Mouse (Mus musculus) ovary, postnatal 14 days (tissue): ENCODE measurements at regions not wholly inside any gene's neighbourhood (a gene's known extent, or its start where the extent isn't known, plus 50 kb on each side); places are given as distances from the start of the nearest gene placed in this dataset.

Experiments
- DNase-seq: peaks from one replicate; pipeline ENCODE4 v3.0.0; 2022; ENCODE audit warnings: low spot score

- no peak for DNase-seq
Measured at GRCm38 (mm10) chr15:52783940-52784339, 1100.8 kb upstream of the Gm7489 start.

GRCm38 (mm10) chr15:52785196-52785595, 1099.5 kb upstream of the Gm7489 start:
- DNase-seq = no peak

DNA sequence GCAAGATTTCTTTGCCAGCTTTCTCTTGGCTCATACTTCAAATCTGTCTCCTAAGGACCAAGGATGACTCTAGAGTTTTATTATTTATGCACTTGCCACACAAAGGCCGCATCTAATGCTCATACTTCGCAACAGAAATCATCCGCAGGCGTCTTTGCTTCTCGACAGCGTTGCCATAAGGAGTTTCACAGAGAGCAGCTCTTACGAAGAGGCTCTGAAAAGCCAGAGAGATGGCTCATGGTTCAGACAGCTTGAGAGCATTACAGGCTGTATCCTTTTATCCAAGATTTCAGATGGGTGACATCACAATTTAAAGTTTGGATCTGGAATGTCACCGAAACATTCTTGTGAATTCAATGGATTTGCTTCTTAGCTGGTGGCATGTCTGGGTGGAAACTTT, 1098.7 kb upstream of the Gm7489 start:
- DNase-seq = no peak

- DNase-seq = no peak
Measured at GRCm38 (mm10) chr15:52805479-52806199, 1079.1 kb upstream of the Gm7489 start.

- no peak for DNase-seq
Measured at GRCm38 (mm10) chr15:52808622-52809021, 1076.1 kb upstream of the Gm7489 start.

- DNase-seq = no peak
Measured at GRCm38 (mm10) chr15:52820796-52821195, 1063.9 kb upstream of the Gm7489 start.

DNA sequence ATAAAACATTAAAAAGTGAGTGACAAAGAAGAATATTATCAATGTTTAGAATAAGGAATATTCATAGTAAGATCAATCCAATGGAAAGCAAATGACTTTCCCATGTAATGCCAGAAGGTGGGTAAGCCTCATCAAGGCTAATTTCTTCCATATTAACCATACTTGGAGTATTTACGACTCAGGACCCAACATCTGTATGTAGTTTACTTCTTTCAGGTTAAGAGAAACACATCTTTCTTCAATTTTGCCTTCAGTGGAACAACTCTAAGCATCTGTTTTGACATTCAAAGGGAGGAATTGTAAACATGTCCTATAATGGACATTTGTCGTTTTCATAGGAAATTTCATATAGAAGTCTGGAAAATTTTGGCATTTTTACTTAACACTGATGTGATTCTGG, 1047.8 kb upstream of the Gm7489 start:
- DNase-seq = no peak

DNA sequence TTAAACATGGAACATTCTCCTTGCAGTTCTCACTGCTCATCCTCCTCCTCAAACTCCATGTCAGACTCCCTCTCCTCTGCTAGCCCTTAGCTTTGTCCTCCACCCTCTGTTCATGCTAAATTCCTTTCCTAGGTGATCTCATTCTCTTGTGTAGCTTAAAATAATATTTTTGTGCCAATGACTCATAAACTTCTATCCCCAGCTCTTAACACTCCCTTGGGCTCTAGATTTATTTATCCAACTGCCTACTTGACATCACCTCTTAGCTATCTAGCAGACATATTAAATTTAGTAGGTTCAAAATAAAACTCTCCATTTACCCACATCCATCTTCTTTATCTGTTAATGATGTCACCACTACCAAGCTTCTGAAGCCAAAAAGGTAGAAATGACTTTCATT, 1036.6 kb upstream of the Gm7489 start:
- no peak for DNase-seq

GRCm38 (mm10) chr15:52858682-52859081, 1026.0 kb upstream of the Gm7489 start:
- no peak for DNase-seq

GRCm38 (mm10) chr15:52863494-52863893, 1021.2 kb upstream of the Gm7489 start:
- DNase-seq = no peak

- no peak for DNase-seq
Measured at GRCm38 (mm10) chr15:52892244-52892950, 992.3 kb upstream of the Gm7489 start.

DNA sequence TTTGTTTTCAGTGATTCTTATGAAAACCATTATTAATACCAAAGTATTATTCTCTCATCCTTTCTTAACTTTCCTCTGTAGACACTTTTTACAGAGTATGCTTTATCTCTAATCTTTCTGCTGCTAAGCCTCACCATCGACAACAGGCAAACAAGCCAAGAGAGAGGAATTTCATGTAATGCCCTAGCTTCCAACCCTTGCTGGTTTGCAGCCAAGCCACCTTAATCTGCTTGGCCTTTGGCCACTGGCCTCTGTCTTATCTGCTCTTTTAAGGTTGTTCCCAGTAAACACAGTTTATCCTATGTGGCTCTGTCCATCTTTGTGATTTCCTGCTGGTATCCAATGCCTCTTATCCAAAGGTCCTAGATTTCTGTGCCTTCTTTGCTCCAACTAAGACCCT, 986.6 kb upstream of the Gm7489 start:
- no peak for DNase-seq

DNA sequence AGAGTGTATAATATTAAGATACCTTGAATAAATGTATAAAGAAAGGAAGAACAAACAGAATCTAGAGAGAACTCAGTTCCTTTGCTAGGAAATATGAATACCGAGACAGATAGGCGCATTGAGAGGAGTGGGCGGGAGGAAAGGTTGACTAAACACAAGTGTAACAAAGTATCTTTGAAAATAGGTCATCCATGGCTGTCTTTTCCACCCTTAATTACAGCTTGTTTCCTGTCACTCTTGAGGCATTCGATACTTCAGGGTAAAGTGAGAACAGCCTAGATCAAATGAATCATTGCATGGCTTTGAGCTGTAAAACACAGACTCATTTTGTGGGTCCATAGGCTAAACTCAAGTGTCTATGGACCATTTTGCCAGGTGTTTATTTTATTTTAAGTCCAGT, 985.3 kb upstream of the Gm7489 start:
- DNase-seq = no peak

DNA sequence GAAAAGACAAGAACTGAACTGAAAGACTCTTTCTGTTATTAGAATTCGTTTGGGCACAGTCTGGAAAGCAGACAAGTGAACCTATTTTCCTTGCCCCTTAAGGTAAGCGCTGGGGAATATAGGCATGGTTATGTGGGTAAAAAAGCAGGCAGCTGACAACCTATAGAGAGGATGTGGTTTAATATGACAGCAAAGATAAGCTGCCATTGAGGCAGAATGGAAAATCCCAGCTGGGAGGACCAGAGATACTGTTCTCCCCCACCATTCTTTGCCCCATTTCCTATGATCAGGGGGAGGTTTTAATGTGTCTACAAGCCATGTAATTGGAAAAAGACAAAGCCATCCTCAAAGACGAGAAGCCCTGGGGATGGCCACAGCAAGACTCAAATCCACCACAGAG, 984.9 kb upstream of the Gm7489 start:
- DNase-seq = no peak

DNA sequence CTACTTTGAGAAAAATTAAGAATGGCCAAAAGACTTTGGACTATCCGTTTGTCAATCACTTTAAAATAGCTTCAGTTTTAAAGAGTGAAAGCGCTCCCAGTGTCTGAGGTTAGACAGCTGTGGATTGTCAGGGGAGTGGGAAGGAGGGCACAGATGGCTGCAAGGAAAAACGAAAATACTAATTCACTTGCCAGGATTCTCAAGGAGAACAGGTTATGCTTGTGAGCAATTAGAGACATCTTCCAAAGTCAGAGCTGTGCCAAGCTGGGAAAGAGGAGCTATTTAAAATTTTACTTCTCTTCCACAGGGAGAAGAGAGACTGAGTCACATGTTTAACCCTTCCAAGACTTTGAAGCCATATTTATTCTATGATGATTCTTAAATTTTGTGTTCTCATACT, 979.5 kb upstream of the Gm7489 start:
- no peak for DNase-seq

DNA sequence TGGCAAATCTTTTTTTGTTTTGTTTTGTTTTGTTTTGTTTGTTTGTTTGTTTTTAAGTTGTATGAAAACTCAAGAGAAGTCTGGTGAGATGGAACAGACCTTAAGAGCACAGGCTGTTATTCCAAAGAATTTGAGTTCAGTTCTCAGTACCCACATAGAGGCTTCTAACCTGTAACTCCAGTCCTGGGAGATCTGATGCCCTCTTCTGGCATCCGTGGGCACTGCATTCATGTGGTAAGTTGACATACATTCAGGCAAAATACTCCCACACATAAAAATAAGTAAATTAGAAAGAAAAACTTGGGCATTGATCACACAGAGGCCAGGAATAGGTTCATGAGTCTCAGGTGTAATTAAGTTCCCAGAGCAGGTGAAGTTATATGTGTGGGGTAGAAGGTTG, 977.5 kb upstream of the Gm7489 start:
- DNase-seq = no peak

- DNase-seq = no peak
Measured at GRCm38 (mm10) chr15:52922277-52922676, 962.4 kb upstream of the Gm7489 start.

GRCm38 (mm10) chr15:52928408-52928807, 956.3 kb upstream of the Gm7489 start:
- no peak for DNase-seq

- no peak for DNase-seq
Measured at GRCm38 (mm10) chr15:52937138-52937537, 947.6 kb upstream of the Gm7489 start.

GRCm38 (mm10) chr15:52944592-52944991, 940.1 kb upstream of the Gm7489 start:
- no peak for DNase-seq

GRCm38 (mm10) chr15:52948196-52948595, 936.5 kb upstream of the Gm7489 start:
- no peak for DNase-seq

DNA sequence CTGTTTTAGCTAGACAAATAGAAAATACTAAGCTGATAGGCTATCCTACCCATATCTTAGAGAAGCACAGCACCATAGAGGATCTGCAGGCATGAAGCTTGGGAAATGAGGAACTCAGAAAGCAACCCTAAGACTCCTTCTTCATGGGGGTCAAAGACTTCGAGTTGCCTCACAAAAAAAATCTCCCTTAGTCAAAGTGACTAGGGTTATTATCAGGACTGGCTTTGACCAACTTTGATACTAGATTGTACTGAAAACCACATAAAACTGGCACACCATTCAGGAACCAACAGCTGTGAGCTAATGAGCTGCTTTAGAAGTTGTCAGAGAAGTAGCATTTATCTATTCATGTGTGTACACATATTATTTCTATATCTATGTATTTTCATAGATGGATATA, 931.2 kb upstream of the Gm7489 start:
- no peak for DNase-seq

- no peak for DNase-seq
Measured at GRCm38 (mm10) chr15:52954715-52955593, 929.8 kb upstream of the Gm7489 start.
